Mouse (Mus musculus) urinary bladder, postnatal 36 days (tissue): ENCODE measurements around the gene Pias1.

ENCODE experiments used
- DNase-seq, 2 experiments: peaks; one replicate each; pipeline ENCODE4 v3.0.0; 2022; ENCODE audit warnings: low spot score in 2 of 2, mixed read lengths in 1 of 2

Pias1 gene

GRCm38 (mm10) chr9:62987824-62988223 is at the start of gene Pias1:
Pias1 (minus strand) TSS chr9:62987924.
- no peak for DNase-seq

GRCm38 (mm10) chr9:63035431-63035830 is 47.7 kb upstream of the Pias1 start:
- no peak for DNase-seq

GRCm38 (mm10) chr9:63031011-63031782 is 43.5 kb upstream of the Pias1 start:
- peak; percentile 53 to 86 for DNase-seq

- no peak for DNase-seq
Observed at GRCm38 (mm10) chr9:63022486-63022885, 34.8 kb upstream of the Pias1 start.

GRCm38 (mm10) chr9:63007371-63007770 is 19.6 kb upstream of the Pias1 start:
- DNase-seq = no peak

- no peak for DNase-seq
Observed at GRCm38 (mm10) chr9:63006081-63006820, 18.5 kb upstream of the Pias1 start.

- peak in 1 of 2 experiments; percentile 7 for DNase-seq
Observed at GRCm38 (mm10) chr9:62998561-62998960, 10.8 kb upstream of the Pias1 start.

- DNase-seq = no peak
Observed at GRCm38 (mm10) chr9:62997626-62998025, 9.9 kb upstream of the Pias1 start.

GRCm38 (mm10) chr9:62995186-62995585 is 7.5 kb upstream of the Pias1 start:
- DNase-seq = no peak

GRCm38 (mm10) chr9:62990134-62990533 is 2.4 kb upstream of the Pias1 start:
- DNase-seq = no peak

GRCm38 (mm10) chr9:62980777-62981202 is 6.9 kb downstream of the Pias1 start:
- peak; percentile 96 to 98 for DNase-seq

- DNase-seq = peak in 1 of 2 experiments; percentile 19
Observed at GRCm38 (mm10) chr9:62980162-62980776, 7.5 kb downstream of the Pias1 start.

GRCm38 (mm10) chr9:62979461-62980161 is 8.1 kb downstream of the Pias1 start:
- DNase-seq = no peak

- DNase-seq = no peak
Observed at GRCm38 (mm10) chr9:62977152-62977551, 10.6 kb downstream of the Pias1 start.

- DNase-seq = no peak
Observed at GRCm38 (mm10) chr9:62975830-62976229, 11.9 kb downstream of the Pias1 start.

- DNase-seq = no peak
Observed at GRCm38 (mm10) chr9:62974439-62974838, 13.3 kb downstream of the Pias1 start.

- peak in 1 of 2 experiments; percentile 9 for DNase-seq
Observed at GRCm38 (mm10) chr9:62972073-62972745, 15.5 kb downstream of the Pias1 start.

- no peak for DNase-seq
Observed at GRCm38 (mm10) chr9:62970345-62970744, 17.4 kb downstream of the Pias1 start.

GRCm38 (mm10) chr9:62966018-62966417 is 21.7 kb downstream of the Pias1 start:
- no peak for DNase-seq

GRCm38 (mm10) chr9:62952713-62953112 is 35.0 kb downstream of the Pias1 start:
- DNase-seq = no peak

GRCm38 (mm10) chr9:62945346-62945745 is 42.4 kb downstream of the Pias1 start:
- DNase-seq = no peak
